Mouse (Mus musculus): ENCODE measurements around the gene Pet117. TPM values are rescaled to one million over a fixed set of nuclear protein-coding genes. Genes with fewer than 3 reads are reported as not detected.
"Not testable (repeated sequence)": the region's sequence is repeated elsewhere in the genome, so short reads cannot be mapped to it uniquely, and the experiment has no call there.

Pet117 gene
- total and polyA plus RNA-seq, 2 experiments from 2014 or later: 3.1 TPM; not detected in 1

- Histone ChIP-seq H3K36me3 (ENCODE audit: insufficient read depth, low read length) (no peaks in the 10 kb centered on the region), H3K9me3 (ENCODE audit: low read length) (no peaks in the 10 kb centered on the region)
- no peak for TF ChIP-seq CTCF (IDR thresholded peaks at IDR 0.05; ENCODE audit: low read depth)
These were observed 37.1 kb upstream of the Pet117 start, which contains the start of gene Ovol2 for GRCm38 (mm10) chr2:144331401-144332302. TSS of gene Ovol2 (minus strand) at chr2:144332146.

GRCm38 (mm10) chr2:144332486-144332885 is 36.3 kb upstream of the Pet117 start:
- Histone ChIP-seq H3K27ac (no peak overlapping the region), H3K4me2 (ENCODE audit: low read depth, low read length) (peak overlapping the region; percentile 72), H3K36me3 (ENCODE audit: insufficient read depth, low read length) (no peaks in the 10 kb centered on the region), H3K4me1 (ENCODE audit: insufficient read depth, low read length) (peaks cover 13% of the 10 kb centered on the region; the same call in 1 of the 2 replicates), H3K4me3 (ENCODE audit: low read length) (peak overlapping the region; percentile 47; the same call in 1 of the 2 replicates), H3K9me3 (ENCODE audit: low read length) (no peaks in the 10 kb centered on the region), H3K9ac (replicated peaks; ENCODE audit: low read length) (no peak overlapping the region), H3K27me3 (ENCODE audit: insufficient read depth, low read length) (peaks cover 45% of the 10 kb centered on the region)
- ATAC-seq (no peak), DNase-seq (ENCODE audit: low spot score) (no peak)
- 5% methylated on average over 9 of the region's 9 CpGs for WGBS
- TF ChIP-seq CTCF (IDR thresholded peaks at IDR 0.05; ENCODE audit: low read depth): no peak

More at GRCm38 (mm10) chr2:144331401-144332302, 37.1 kb upstream of the Pet117 start, which contains the start of gene Ovol2:
- Histone ChIP-seq H3K27ac (no peak within 1 kb of the TSS), H3K4me2 (ENCODE audit: low read depth, low read length) (peak within 1 kb of the TSS; percentile 72), H3K4me1 (ENCODE audit: insufficient read depth, low read length) (peaks cover 13% of the 10 kb centered on the region; the same call in 1 of the 2 replicates), H3K4me3 (ENCODE audit: low read length) (peak within 1 kb of the TSS; percentile 47), H3K27me3 (ENCODE audit: insufficient read depth, low read length) (peaks cover 45% of the 10 kb centered on the region), H3K9ac (replicated peaks; ENCODE audit: low read length) (peak within 1 kb of the TSS; percentile 15; the same call in 1 of the 2 replicates)
- ATAC-seq: peak; percentile 38
- DNase-seq (ENCODE audit: low spot score): peak; percentile 10
- WGBS: under 1% methylated on average over 61 of the region's 62 CpGs

- peak; percentile 9 for DNase-seq (ENCODE audit: low spot score)
- Histone ChIP-seq H3K9ac (replicated peaks; ENCODE audit: low read length) (no peak overlapping the region), H3K9me3 (ENCODE audit: low read length) (no peaks in the 10 kb centered on the region), H3K4me2 (ENCODE audit: low read depth, low read length) (peak overlapping the region; percentile 72), H3K4me3 (ENCODE audit: low read length) (peak overlapping the region; percentile 15), H3K36me3 (ENCODE audit: insufficient read depth, low read length) (no peaks in the 10 kb centered on the region), H3K27ac (no peak overlapping the region), H3K4me1 (ENCODE audit: insufficient read depth, low read length) (peaks cover 13% of the 10 kb centered on the region; the same call in 1 of the 2 replicates), H3K27me3 (ENCODE audit: insufficient read depth, low read length) (peaks cover 44% of the 10 kb centered on the region)
- 7% methylated on average over 28 of the region's 28 CpGs for WGBS
- ATAC-seq: no peak
- peak; percentile 50 for TF ChIP-seq CTCF (IDR thresholded peaks at IDR 0.05; ENCODE audit: low read depth)
These were observed 35.5 kb upstream of the Pet117 start for GRCm38 (mm10) chr2:144333138-144333842.

GRCm38 (mm10) chr2:144337230-144337629 is 31.6 kb upstream of the Pet117 start:
- Histone ChIP-seq H3K4me1 (ENCODE audit: insufficient read depth, low read length) (no peaks in the 10 kb centered on the region), H3K36me3 (ENCODE audit: insufficient read depth, low read length) (no peaks in the 10 kb centered on the region), H3K27me3 (ENCODE audit: insufficient read depth, low read length) (peaks cover 16% of the 10 kb centered on the region; the same call in 1 of the 2 replicates), H3K27ac (no peak overlapping the region), H3K9ac (replicated peaks; ENCODE audit: low read length) (no peak overlapping the region), H3K4me3 (ENCODE audit: low read length) (no peak overlapping the region), H3K4me2 (ENCODE audit: low read depth, low read length) (no peak overlapping the region), H3K9me3 (ENCODE audit: low read length) (no peaks in the 10 kb centered on the region)
- 74% methylated on average over 3 of the region's 3 CpGs for WGBS
- no peak for TF ChIP-seq CTCF (IDR thresholded peaks at IDR 0.05; ENCODE audit: low read depth)
- ATAC-seq (no peak), DNase-seq (ENCODE audit: low spot score) (no peak)

GRCm38 (mm10) chr2:144337701-144338100 is 31.1 kb upstream of the Pet117 start:
- no peak overlapping the region for H3K27ac ChIP-seq
- no peaks in the 10 kb centered on the region for H3K4me1 ChIP-seq (ENCODE audit: insufficient read depth, low read length)
- H3K4me2 ChIP-seq (ENCODE audit: low read depth, low read length): no peak overlapping the region
- DNase-seq (ENCODE audit: low spot score) (no peak), ATAC-seq (no peak)
- 80% methylated on average over 8 of the region's 8 CpGs for WGBS
- no peak overlapping the region for H3K4me3 ChIP-seq (ENCODE audit: low read length)
- TF ChIP-seq CTCF (IDR thresholded peaks at IDR 0.05; ENCODE audit: low read depth): no peak
- no peaks in the 10 kb centered on the region for H3K36me3 ChIP-seq (ENCODE audit: insufficient read depth, low read length)
- no peak overlapping the region for H3K9ac ChIP-seq (replicated peaks; ENCODE audit: low read length)
- peaks cover 16% of the 10 kb centered on the region; the same call in 1 of the 2 replicates for H3K27me3 ChIP-seq (ENCODE audit: insufficient read depth, low read length)
- H3K9me3 ChIP-seq (ENCODE audit: low read length): no peaks in the 10 kb centered on the region

GRCm38 (mm10) chr2:144338149-144338548 is 30.6 kb upstream of the Pet117 start:
- H3K4me3 ChIP-seq (ENCODE audit: low read length); H3K4me2 ChIP-seq (ENCODE audit: low read depth, low read length); ATAC-seq; DNase-seq (ENCODE audit: low spot score); H3K9ac ChIP-seq (replicated peaks; ENCODE audit: low read length); H3K4me1 ChIP-seq (ENCODE audit: insufficient read depth, low read length); H3K9me3 ChIP-seq (ENCODE audit: low read length); H3K27ac ChIP-seq; H3K36me3 ChIP-seq (ENCODE audit: insufficient read depth, low read length): not testable (repeated sequence)
- 81% methylated on average over 6 of the region's 6 CpGs for WGBS
- peaks cover 16% of the 10 kb centered on the region; the same call in 1 of the 2 replicates for H3K27me3 ChIP-seq (ENCODE audit: insufficient read depth, low read length)

Data from hindbrain, postnatal 0 days (tissue).